Mouse (Mus musculus): ENCODE data around the gene Ostm1. TPM values are rescaled to one million over a fixed set of nuclear protein-coding genes. Genes with fewer than 3 reads are reported as not detected.

Gene Ostm1
- total RNA-seq, 2 experiments from 2014 or later, result 53.0 to 54.7 TPM

- no peak for DNase-seq (ENCODE audit: low spot score in 2 of 2)
- Histone ChIP-seq H3K27ac (peak overlapping the region; percentile 56; the same call in 1 of the 2 replicates), H3K4me3 (0 out of 2 replicates have a peak overlapping the region, but pooled peaks have one; percentile 9)
- no peak for TF ChIP-seq CTCF (conservative IDR thresholded peaks at IDR 0.05)
Measured at GRCm38 (mm10) chr10:42578281-42578675, 5.3 kb upstream of the Ostm1 start.

- Histone ChIP-seq H3K27ac (peak overlapping the region; percentile 56), H3K4me3 (peak overlapping the region; percentile 43)
- DNase-seq (ENCODE audit: low spot score in 2 of 2), result no peak
- no peak for TF ChIP-seq CTCF (conservative IDR thresholded peaks at IDR 0.05)
Measured at GRCm38 (mm10) chr10:42578698-42579474, 4.7 kb upstream of the Ostm1 start.

- peak overlapping the region; percentile 56 for H3K27ac ChIP-seq
- H3K4me3 ChIP-seq, result peak overlapping the region; percentile 43
- TF ChIP-seq CTCF (conservative IDR thresholded peaks at IDR 0.05), result peak; percentile 27
- no peak for DNase-seq (ENCODE audit: low spot score in 2 of 2)
Measured at GRCm38 (mm10) chr10:42579475-42580130, 4.0 kb upstream of the Ostm1 start.

GRCm38 (mm10) chr10:42580131-42580950, 3.3 kb upstream of the Ostm1 start:
- Histone ChIP-seq H3K27ac (peak overlapping the region; percentile 56), H3K4me3 (peak overlapping the region; percentile 43)
- no peak for TF ChIP-seq CTCF (conservative IDR thresholded peaks at IDR 0.05)

GRCm38 (mm10) chr10:42580951-42581277, 2.7 kb upstream of the Ostm1 start:
- no peak for DNase-seq (ENCODE audit: low spot score in 2 of 2)
- no peak for TF ChIP-seq CTCF (conservative IDR thresholded peaks at IDR 0.05)
- Histone ChIP-seq H3K27ac (peak overlapping the region; percentile 56), H3K4me3 (peak overlapping the region; percentile 43)

More at GRCm38 (mm10) chr10:42580131-42580950, 3.3 kb upstream of the Ostm1 start:
- DNase-seq (ENCODE audit: low spot score in 2 of 2), result no peak

- peak overlapping the region; percentile 55 for H3K4me3 ChIP-seq
- peak overlapping the region; percentile 85; the same call in 1 of the 2 replicates for H3K27ac ChIP-seq
- no peak for TF ChIP-seq CTCF (conservative IDR thresholded peaks at IDR 0.05)
- no peak for DNase-seq (ENCODE audit: low spot score in 2 of 2)
Measured at GRCm38 (mm10) chr10:42581694-42582565, 1.7 kb upstream of the Ostm1 start.

DNA sequence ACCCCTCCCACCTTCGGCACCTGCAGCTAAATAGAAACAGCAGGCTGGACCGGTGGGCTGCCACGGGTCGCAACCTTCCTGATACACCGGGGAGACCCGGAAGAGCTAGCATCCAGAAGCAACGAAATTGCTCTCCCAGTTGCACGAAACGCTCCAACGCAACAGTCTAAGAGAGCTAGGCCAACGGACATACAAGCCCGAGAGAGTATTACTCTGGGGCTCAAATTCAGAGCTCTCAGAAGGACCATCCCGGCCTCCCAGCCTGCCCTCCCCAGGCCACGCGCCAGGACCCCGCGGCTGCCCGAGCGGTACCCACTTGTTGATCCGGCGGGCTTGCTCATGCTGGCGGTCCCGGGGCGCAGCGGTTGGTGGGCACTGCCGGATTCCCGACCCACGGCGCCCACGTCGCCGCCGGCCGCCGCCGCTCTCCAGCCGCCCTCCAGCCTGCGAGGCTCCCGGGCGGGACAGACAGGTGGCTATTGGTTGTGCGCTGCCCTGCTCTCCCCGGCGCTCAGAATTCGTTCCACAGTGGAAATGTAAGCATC, 984 bp upstream of the Ostm1 start:
- TF ChIP-seq CTCF (conservative IDR thresholded peaks at IDR 0.05), result no peak
- Histone ChIP-seq H3K4me3 (peak overlapping the region; percentile 55), H3K27ac (peak overlapping the region; percentile 85)
- no peak for DNase-seq (ENCODE audit: low spot score in 2 of 2)

DNA sequence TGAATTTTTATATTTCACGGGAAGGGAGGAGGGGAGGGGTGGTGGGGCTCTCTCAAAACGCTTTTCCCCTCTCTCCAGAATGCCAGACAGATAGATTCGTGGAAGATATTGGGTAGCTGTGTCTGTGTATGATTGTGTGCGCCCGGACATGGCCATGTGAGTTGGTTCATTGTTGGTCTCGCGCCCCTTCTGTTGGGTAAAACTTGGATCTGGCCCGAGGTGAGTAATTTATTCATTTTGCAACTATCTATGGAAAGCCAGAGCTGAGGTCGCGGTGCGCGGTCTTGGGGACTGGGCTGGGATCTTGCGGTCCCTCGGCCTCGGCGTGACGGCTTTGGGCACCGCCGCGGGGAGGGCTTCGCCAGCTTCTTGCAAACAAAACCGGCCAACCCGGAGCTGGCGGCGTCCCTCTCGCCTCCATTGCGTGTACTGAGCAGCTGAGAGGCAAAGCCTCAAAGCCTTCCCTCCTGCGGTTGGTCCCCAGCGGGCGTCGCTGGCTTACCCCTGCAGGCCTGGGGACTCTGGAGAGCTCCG, 347 bp downstream of the Ostm1 start:
- DNase-seq (ENCODE audit: low spot score in 2 of 2), result no peak
- H3K27ac ChIP-seq, result peak overlapping the region; percentile 85
- TF ChIP-seq CTCF (conservative IDR thresholded peaks at IDR 0.05), result no peak
- H3K4me3 ChIP-seq, result peak overlapping the region; percentile 55

GRCm38 (mm10) chr10:42584436-42584983, 888 bp downstream of the Ostm1 start:
- DNase-seq (ENCODE audit: low spot score in 2 of 2), result no peak
- no peak for TF ChIP-seq CTCF (conservative IDR thresholded peaks at IDR 0.05)
- H3K4me3 ChIP-seq, result peak overlapping the region; percentile 55
- H3K27ac ChIP-seq, result peak overlapping the region; percentile 85

- H3K27ac ChIP-seq, result peak overlapping the region; percentile 85
- peak overlapping the region; percentile 55 for H3K4me3 ChIP-seq
- no peak for DNase-seq (ENCODE audit: low spot score in 2 of 2)
- TF ChIP-seq CTCF (conservative IDR thresholded peaks at IDR 0.05), result no peak
Measured at GRCm38 (mm10) chr10:42585156-42585555, 1.5 kb downstream of the Ostm1 start.

Data from layer of hippocampus, adult 2 months (tissue).